Mouse (Mus musculus) central nervous system, embryonic 18 days (tissue): ENCODE results near the gene Lipn. TPM values are rescaled to one million over a fixed set of nuclear protein-coding genes. Genes with fewer than 3 reads are reported as not detected.

ENCODE experiments used
- polyA plus RNA-seq: library from polyadenylated mRNA; depleted of rRNA; stranded (reverse); fragments of >200 nt; gene quantifications from 2 replicates; pipeline ENCODE4 v1.2.3, GENCODE M21; 2012; rRNA removed

Lipn gene
- polyA plus RNA-seq: not detected in 2 replicates

GRCm38 (mm10) chr19:34066779-34067472 is at the start of gene Lipn:
Gene Lipn, plus strand, starts transcription at chr19:34067358.

GRCm38 (mm10) chr19:34100633-34101032 is 33.5 kb downstream of the Lipn start, which contains the start of gene Lipm:
Gene Lipm, plus strand, starts transcription at chr19:34100933.

Other genes with a start within 250 kb of the Lipn start
- gene Lipf, start 106.2 kb upstream of the Lipn start, polyA plus RNA-seq: not detected in 2 replicates
- gene Lipk, start 59.1 kb upstream of the Lipn start, polyA plus RNA-seq: not detected in 2 replicates
- gene Lipm, start 33.6 kb downstream of the Lipn start, polyA plus RNA-seq: 0.03 TPM in 2 replicates
- gene Ankrd22, start 98.7 kb downstream of the Lipn start, polyA plus RNA-seq: not detected in 2 replicates
- 11.6 and 11.9 TPM in 2 replicates for gene Stambpl1, start 124.9 kb downstream of the Lipn start, polyA plus RNA-seq
- gene Acta2, start 188.2 kb downstream of the Lipn start, polyA plus RNA-seq: 16.1 and 24.2 TPM in 2 replicates
- gene Fas, start 223.3 kb downstream of the Lipn start, polyA plus RNA-seq: 1.0 and 1.1 TPM in 2 replicates